Mouse (Mus musculus) adrenal gland, adult 8-10 months (tissue): Measurements from ENCODE around the gene Pde11a. TPM values are rescaled to one million over a fixed set of nuclear protein-coding genes. Genes with fewer than 3 reads are reported as not detected.

ENCODE experiments used
- DNase-seq: peaks from one replicate; pipeline ENCODE4 v3.0.0; 2022
- total RNA-seq, 4 experiments: library from RNA; stranded (reverse); gene quantifications; 2 replicates each; pipeline ENCODE4 v1.2.4; 2022

Gene Pde11a
- total RNA-seq, 4 experiments from 2014 or later, result 0.12 to 0.43 (median 0.22) TPM; not detected in 1

DNA sequence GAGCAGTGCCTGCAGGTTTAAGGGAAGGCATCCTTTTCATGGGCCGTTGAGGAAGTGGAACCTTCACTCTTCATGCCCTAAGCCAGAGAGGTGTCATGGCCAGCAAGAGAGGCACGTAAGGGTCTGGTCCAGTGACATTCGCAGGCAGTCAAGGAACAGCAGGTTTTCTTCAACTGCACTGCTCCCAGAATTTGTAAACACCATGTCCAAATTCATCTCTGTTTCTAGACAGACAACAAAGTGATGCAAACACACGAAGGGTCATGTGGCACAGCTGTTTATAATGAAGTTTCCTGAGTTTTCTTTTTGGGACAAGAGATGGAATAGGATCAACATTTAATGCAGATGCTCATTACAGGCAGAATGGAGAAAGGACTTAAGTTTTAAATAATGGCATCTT lies 249.7 kb downstream of the Pde11a start:
- DNase-seq, result no peak

DNA sequence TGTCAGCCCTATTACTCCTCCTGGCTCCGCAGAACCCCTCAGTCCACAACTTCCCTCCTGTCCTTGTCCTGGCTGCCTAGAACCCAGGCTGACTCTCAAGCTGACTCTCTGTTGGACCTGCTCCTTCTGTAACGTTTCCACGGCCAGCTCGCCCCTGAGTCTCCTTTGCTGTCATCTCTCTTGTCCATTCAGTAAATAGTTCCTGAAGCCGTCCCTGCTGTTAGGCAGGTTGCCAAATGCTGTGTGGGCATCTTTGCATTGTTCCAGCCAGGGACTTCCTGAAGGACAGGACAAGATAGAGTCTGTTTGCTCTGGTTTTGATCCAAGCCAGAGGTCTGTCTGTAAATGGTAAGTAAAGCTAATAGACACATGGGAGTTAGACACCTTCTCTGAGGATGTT lies 250.2 kb downstream of the Pde11a start:
- DNase-seq, result peak; percentile 27

DNA sequence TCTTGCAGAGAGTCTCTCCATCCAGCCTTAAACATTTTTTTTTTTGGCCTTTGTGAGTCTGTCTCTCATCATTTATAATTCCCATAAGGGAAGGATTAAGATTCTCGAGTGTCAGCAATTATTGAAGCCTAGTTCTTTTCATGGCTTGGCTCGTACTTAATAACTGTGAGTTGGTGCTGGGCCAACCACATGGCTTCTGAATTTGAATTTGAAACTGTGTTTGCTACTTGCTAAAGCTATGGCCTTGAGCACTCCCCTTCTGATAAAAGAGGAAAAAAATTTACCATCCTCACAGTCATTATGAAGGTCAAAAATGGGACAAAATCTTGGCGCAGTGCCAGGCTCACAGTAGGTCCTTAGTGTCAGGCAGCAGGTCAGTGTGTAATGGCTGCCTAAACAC lies 251.4 kb downstream of the Pde11a start:
- peak; percentile 53 for DNase-seq

GRCm38 (mm10) chr2:76084982-76085381 lies 253.6 kb downstream of the Pde11a start:
- DNase-seq, result peak; percentile 67

DNA sequence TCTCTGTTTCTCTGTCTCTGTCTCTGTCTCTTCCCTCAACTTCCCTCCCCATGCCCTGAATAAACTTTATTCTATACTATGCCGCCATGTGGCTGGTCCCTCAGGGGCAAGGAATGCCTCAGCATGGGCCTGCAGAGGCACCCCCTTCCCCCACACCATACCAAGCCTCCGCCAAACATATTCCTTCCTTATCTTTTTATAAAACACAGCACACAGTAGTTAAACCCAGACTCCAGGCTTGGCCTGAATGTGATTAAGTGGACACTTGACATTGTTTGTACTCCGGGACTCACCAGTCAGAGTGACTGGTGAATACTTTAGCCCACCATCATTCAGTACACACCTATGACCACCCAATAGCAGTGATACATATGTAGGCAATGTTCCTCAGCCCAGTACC lies 254.7 kb downstream of the Pde11a start:
- no peak for DNase-seq

- no peak for DNase-seq
Observed at GRCm38 (mm10) chr2:76083396-76083795, 255.2 kb downstream of the Pde11a start.

DNA sequence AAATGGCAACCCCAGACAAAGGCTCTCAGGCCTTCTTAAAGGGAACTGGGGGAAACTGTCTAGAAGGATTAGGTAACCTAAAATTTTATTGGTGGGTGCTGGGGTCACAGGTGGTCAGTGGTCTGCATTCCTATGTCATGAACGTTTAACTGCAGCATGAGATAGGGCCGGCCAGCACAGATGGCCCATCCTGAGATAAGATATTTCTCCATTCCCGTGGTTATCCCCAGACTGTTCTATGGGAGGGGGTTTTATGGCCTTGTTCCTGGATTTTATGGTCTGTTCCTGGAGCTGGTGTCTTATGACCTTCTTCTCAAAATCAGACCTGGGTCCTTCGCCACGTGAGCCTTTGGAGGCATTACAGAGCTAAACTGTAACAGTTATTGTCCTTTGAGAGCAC lies 256.6 kb downstream of the Pde11a start:
- DNase-seq, result no peak

DNA sequence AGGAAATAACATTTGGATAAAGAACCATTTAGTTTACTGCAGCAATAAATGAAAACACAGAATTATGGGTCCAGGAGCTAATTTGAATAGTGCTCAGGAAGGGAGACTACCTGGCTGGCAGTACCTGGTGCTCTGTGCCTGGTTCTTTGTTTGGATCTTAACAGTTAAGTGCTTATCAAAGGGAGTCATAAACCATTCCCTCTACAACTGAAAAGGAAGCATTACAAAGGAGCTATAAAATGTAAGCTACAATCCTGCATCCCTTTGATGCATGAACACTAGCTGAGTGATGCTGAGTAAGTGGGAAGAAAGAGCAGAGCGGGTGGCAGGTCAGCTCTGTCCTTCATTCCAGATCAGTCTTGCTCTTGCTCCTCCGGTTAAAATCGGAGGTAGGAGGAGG lies 258.0 kb downstream of the Pde11a start:
- no peak for DNase-seq

DNA sequence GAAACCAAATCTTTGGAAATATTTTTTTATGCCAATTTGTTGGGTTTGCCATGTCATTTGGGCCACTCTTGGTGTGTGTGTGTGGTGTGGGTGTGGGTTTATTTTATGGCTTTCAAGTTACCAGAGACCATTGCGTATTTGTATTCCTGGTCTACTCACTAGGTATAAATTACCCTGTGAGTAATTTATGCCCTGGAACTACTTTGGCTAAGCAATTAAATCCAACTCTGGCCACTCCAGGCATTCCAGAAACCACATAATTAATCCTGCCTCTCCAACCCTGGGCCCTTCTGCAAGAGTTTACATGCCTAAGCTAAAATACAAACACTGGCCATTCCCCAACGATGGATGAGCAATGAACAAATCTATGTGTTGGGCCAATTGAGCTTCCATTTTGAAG lies 261.7 kb downstream of the Pde11a start:
- DNase-seq, result no peak

GRCm38 (mm10) chr2:76076047-76076446 lies 262.5 kb downstream of the Pde11a start:
- no peak for DNase-seq

DNA sequence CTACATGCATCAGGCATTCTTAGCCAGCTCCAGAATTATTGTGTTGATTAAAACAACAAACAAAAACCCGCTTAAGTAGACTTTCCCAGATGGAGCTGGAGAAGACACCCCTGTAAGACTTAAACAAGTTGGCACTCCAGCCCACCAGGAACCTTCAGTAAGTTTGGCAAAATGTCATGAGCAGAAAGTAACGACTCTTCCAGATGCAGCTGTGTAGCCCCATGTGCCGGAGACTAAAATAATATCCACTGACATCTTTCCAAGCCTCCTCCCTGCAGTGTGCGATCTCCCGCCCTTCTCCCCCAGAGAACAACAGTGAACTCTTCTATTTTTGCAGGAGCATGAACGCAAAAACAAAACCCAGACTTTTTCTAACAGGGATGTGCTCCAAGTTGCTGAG lies 265.5 kb downstream of the Pde11a start:
- DNase-seq, result no peak

DNA sequence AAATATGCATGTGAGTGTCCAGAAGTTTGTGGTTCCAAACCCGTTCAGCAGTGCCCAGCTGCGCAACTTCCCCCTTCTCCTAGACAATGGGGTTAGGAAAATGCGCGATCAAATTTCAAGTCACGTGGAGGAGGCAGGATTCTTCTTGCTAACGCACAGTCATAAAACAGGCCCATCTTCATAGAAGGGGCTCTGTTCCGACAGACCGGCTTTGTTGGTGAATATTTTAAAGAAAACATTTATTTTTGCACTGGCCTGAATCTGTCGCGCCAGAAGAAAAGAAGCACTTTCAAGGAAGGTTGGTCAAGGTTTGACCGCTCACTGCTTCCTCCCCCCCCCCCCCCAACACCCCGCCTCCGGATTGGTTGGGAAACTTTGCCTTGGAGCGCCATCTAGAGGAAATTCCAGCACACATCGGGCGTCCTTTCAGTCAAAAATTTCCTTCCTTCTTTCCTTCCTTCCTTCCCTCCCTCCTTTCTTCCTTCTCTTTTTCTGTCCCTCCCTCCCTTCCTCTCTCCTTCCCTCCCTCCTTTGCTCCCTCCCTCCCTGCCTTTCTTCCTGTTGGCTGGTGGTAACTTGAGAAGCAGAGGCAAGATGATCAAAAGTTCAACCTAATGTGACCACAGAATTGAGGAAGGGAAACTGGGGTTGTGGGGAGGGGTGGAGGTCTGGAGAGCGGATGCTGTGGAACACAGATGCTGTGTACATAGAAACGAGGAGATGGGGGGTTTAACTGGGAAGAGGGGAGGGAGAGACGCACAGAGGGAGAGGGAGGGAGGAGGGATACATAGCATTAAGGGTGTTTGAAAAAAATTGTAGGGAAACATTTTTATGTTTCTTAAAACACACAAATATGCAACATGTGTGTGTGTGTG lies 267.9 kb downstream of the Pde11a start:
- DNase-seq, result peak; percentile 64

GRCm38 (mm10) chr2:76069238-76069637 lies 269.3 kb downstream of the Pde11a start:
- DNase-seq, result no peak

DNA sequence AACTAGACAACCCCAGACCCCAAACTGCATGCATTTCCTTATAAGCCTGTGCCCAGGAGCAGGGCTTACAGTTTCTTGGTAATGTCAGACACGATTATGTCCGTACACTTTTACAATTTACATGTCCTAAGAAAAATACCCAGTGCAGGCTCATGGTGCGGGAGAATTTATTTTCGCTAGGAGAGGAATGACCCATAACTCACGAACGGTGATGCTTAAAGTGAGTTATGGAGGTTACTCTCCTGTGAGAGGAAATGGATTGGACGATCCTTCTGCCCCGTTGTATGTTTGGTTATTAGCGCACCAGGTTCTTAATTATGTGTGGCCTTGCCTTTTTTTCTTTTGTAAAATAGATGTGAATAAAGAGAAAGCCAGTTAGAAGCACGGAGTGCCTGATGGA lies 270.4 kb downstream of the Pde11a start:
- DNase-seq, result no peak

DNA sequence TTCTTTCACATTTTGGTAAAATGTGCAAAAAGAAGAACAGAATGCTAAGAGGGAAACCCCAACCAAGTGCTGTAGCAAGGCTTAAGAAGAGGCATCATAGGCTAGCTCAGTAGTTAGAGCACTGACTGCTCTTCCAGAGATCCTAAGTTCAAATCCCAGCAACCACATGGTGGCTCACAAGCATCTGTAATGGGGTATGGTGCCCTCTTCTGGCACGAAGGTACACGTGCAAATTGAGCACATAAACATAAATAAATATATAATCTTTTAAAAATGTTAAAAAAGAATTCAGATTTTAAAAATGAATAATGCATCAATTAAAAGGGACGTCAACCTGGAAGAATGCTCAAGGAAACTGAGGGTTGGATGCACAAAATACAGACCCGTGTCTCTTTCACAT lies 271.4 kb downstream of the Pde11a start:
- DNase-seq, result no peak

GRCm38 (mm10) chr2:76065292-76065691 lies 273.3 kb downstream of the Pde11a start:
- no peak for DNase-seq

- DNase-seq, result peak; percentile 11
Observed at GRCm38 (mm10) chr2:76064078-76064477, 274.5 kb downstream of the Pde11a start.

DNA sequence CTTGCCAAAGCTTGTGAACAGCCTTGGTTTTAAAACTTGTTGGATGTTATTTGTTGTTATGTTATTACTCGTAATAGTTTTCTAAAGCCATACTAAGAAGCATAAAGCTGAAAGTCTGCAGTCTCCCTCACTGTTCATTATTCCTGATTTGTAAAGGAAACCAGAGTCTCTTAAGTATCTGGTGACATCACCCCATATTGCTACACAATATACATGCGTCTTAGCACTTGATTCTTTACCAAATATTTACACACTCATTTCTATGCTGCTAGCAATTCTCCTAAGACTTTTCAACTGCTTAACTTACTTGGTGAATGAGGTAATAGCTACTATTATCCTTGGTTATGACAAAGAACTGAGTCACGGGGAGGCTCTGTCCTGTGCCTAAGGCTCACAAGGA lies 278.4 kb downstream of the Pde11a start:
- DNase-seq, result no peak

DNA sequence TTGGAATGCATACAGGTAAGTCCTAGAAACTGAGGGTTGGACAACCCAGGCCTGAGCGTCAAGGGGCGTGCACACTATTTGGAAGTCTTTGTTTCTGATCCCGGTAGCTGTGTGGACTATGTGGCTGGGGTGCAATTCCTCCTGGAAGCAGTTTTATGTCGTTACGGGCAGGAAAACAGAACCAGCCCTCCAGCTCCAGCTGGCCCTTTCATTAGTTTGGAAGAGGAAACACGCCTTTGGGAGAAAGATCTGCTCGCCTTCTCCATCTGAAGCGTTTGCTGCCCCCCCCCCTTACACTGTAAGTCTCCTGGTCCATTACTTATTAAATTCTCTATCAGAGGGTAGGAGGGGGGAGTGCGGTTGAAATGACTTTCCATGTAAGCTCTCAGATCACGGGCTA lies 279.0 kb downstream of the Pde11a start:
- DNase-seq, result no peak

DNA sequence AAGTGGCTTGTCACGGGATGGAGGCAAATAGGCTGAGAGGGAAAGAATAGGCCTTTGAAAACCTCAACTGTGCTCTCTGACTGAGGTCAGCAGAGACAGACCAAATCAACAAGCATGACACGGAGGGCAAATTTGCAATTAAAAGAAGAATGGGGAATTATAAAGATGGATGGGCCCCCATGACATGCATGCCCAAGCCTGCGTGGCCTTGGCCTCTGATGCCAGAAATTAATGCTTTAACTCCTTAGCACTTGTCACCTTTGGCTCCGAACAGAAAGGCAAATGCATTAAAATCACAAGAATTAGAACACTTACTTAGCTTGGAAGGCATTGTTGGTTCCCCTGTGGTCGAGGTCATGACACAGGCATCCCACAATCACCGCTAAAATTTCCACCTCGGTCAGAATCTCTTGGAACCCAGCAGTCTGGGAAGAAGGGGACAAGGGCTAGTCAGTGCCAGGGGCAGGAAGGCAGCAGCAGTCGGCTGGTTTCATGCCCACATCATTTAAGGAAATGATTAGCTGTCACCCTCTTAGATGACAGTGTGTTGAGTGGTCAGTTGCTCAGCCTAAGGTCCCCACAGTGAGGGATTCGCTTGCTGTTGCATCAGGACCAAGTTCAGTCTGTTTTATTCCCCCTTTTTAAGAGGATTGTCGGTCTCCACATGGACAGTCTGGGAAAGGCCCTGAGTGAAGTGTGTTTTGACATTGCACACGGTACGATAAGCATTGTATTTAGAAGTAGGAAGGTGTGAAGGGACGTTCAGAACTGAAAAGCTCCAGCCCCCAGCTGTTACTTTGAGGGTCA lies 279.7 kb downstream of the Pde11a start:
- no peak for DNase-seq

DNA sequence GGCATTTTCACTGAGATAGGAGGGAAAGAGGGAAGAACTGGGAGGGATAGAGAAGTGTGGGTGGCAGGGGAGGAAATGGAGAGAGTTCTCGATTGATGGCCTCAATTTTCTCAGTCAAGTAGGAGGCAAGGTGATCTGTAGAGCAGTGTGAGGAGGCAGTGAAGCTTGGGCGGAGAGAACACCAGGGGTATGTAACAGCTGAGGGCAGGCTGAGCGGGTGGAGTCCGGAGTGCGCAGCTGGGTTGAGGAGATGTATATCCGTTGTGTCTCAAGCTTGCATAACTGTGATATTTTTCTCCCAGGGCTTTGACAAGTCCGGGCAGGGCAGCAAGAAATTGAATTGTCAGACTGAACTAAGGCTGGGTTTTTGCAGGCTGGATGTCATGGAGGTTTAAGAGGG lies 281.0 kb downstream of the Pde11a start:
- no peak for DNase-seq

- DNase-seq, result no peak
Observed at GRCm38 (mm10) chr2:76053748-76054331, 284.7 kb downstream of the Pde11a start.

DNA sequence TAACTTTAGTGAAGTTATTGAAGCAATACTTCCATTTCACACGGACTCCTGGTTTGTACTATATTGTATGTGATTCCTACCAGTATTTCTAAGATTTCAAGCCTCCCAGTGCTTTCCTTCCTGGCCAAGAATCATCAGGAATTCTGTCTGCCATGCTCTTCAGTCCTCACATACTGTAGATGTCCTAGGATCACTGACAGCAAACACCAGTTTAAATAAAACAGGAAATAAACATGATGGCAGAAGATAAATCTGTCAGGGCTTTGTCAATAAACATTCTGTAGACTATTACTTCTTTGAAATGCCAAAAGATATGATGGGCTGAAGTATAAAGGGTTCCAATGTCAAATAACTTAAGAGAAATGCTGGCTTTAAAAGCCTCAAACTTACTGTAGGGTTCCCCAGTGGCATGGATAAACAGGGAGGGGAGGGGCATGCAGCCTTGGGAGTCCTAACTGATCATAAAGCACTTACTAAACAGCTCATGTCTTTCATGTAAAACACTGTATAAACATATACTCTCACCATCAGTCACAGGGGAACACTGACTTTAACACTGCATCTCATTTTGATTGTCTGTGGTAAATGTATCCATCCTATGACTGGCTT lies 285.6 kb downstream of the Pde11a start:
- no peak for DNase-seq
